Comparison of ENCODE assay signal across 22 mouse cellular contexts in genomic region chr7:114779056-114779660, GRCm38 (mm10). TPM values are rescaled to one million over a fixed set of nuclear protein-coding genes. Genes with fewer than 3 reads are reported as not detected.
A peak's percentile ranks its signal among the peaks of the same experiment; 100 is the strongest.
DNase-seq lines count a peak whose midpoint lies in the region; ATAC-seq and TF ChIP-seq lines count a peak whose summit lies in the region.
"Had no signal": no experiment of that assay in that cellular context is flagged by ENCODE, and none has a peak within 500 bp of the region (broad histone marks: within the 10 kb centered on the region; RNA-seq: fewer than 3 reads in every experiment).

No protein-coding gene starts in this region.

- no peak overlapping the region for H3K4me3 ChIP-seq in kidney, adult 2 months (ENCODE audit: insufficient read depth, low read depth, low read length)
- H3K4me3 ChIP-seq in embryonic facial prominence, embryonic 15.5 days (replicated peaks) = no peak overlapping the region
- H3K4me3 ChIP-seq: heart, embryonic 12.5 days; limb, embryonic 15.5 days; midbrain, embryonic 12.5 days had no signal

- DNase-seq in adrenal gland, adult (ENCODE audit: inconsistent age in 2 of 2, low spot score in 1 of 2) = peak; percentile 62 to 84
- no peak for DNase-seq in adrenal gland, postnatal 4 days (ENCODE audit: low spot score in 2 of 2)
- DNase-seq in kidney, adult 2 months = peak; percentile 10
- no peak for DNase-seq in kidney, adult 18-20 months
- peak; percentile 29 for DNase-seq in adrenal gland, postnatal 10 days
- DNase-seq in gastrocnemius, postnatal 14 days = no peak
- no peak for DNase-seq in urinary bladder, postnatal 25 days (ENCODE audit: low spot score)
- DNase-seq: cerebellum, adult 9-10 months; heart, postnatal 10 days; kidney, postnatal 10 days; left cerebral cortex, postnatal 4 days; lung, adult 18-20 months; lung, postnatal 10 days; right cerebral cortex, postnatal 14 days; spleen, adult 18-20 months had no signal

- no peaks in the 10 kb centered on the region for H3K36me3 ChIP-seq in kidney, adult 2 months (ENCODE audit: control insufficient read depth, insufficient read depth, low read length)
- no peaks in the 10 kb centered on the region for H3K36me3 ChIP-seq in embryonic facial prominence, embryonic 15.5 days
- H3K36me3 ChIP-seq: heart, embryonic 12.5 days; limb, embryonic 15.5 days; midbrain, embryonic 12.5 days had no signal

- H3K4me1 ChIP-seq in kidney, adult 2 months (ENCODE audit: control insufficient read depth, insufficient read depth, low read length) = peaks cover 12% of the 10 kb centered on the region; the same call in 1 of the 2 replicates
- H3K4me1 ChIP-seq in embryonic facial prominence, embryonic 15.5 days = no peaks in the 10 kb centered on the region
- H3K4me1 ChIP-seq: limb, embryonic 15.5 days; midbrain, embryonic 12.5 days had no signal

- no peak for TF ChIP-seq POLR2A in kidney, adult 2 months (IDR thresholded peaks at IDR 0.05; ENCODE audit: low read depth, low read length)

- intact Hi-C loops in gastrocnemius, postnatal 14 days (cut with DNase I; ENCODE audit: low total_unique reads) = no loop called here

- ATAC-seq in embryonic facial prominence, embryonic 15.5 days (ENCODE audit: insufficient number of reproducible peaks, low FRiP score, low TSS enrichment, low read depth) = no peak
- ATAC-seq: intestine, postnatal 0 days had no signal

- H3K4me2 ChIP-seq in embryonic facial prominence, embryonic 15.5 days (replicated peaks) = no peak overlapping the region
- H3K4me2 ChIP-seq: heart, embryonic 12.5 days; limb, embryonic 15.5 days; midbrain, embryonic 12.5 days had no signal

- TF ChIP-seq CTCF in kidney, adult 2 months (conservative IDR thresholded peaks at IDR 0.05; ENCODE audit: insufficient read depth, insufficient read length, low read depth, low read length) = no peak

- no peak overlapping the region for H3K27ac ChIP-seq in kidney, adult 2 months (ENCODE audit: insufficient read depth, low read depth, low read length)
- H3K27ac ChIP-seq in embryonic facial prominence, embryonic 15.5 days (replicated peaks) = peak overlapping the region; percentile 51; the same call in 1 of the 2 replicates
- H3K27ac ChIP-seq: limb, embryonic 15.5 days; midbrain, embryonic 12.5 days had no signal

- H3K9me3 ChIP-seq in embryonic facial prominence, embryonic 15.5 days (replicated peaks) = no peaks in the 10 kb centered on the region
- H3K9me3 ChIP-seq: heart, embryonic 12.5 days; limb, embryonic 15.5 days; midbrain, embryonic 12.5 days had no signal

- H3K9ac ChIP-seq in embryonic facial prominence, embryonic 15.5 days = no peak overlapping the region
- H3K9ac ChIP-seq: heart, embryonic 12.5 days; limb, embryonic 15.5 days; midbrain, embryonic 12.5 days had no signal

- H3K27me3 ChIP-seq in kidney, adult 2 months (replicated peaks; ENCODE audit: control insufficient read depth, insufficient read depth, low read length) = no peaks in the 10 kb centered on the region
- H3K27me3 ChIP-seq in embryonic facial prominence, embryonic 15.5 days = no peaks in the 10 kb centered on the region
- H3K27me3 ChIP-seq: heart, embryonic 12.5 days; limb, embryonic 15.5 days; midbrain, embryonic 12.5 days had no signal

- 56% methylated on average over 8 of the region's 8 CpGs for WGBS in kidney, adult 2 months
- WGBS in embryonic facial prominence, embryonic 15.5 days = 18% methylated on average over 8 of the region's 8 CpGs

RNA-seq across cellular contexts. Expression of gene Insc, which starts 35.7 kb away (rescaled TPM):
- 1 to 10 TPM; 2.8 to 7.3 TPM for total RNA-seq in adrenal gland, postnatal 4 days (2021)
- 5.9 and 6.0 TPM in 2 replicates for polyA plus RNA-seq in kidney, adult 2 months (2012; rRNA removed)
- 1 to 10 TPM; 3.7 to 8.1 TPM for total RNA-seq in adrenal gland, postnatal 10 days (2021)
- polyA plus RNA-seq in embryonic facial prominence, embryonic 15.5 days (2015; fragmentation: Nextera tagmentation; extraction: Ambion mirVana) = 13.6 and 14.7 TPM in 2 replicates
- 1 to 10 TPM; 1.0 to 3.4 TPM for total RNA-seq in gastrocnemius, postnatal 14 days (2021)
- total RNA-seq: common myeloid progenitor, adult 5-6 weeks; monocyte, adult 5-6 weeks had no signal

Comparison
In these comparisons a context has a peak if more than half of its experiments do, and no peak if none do; other contexts are left out.
1. DNase-seq: peak in adrenal gland, adult (2 of 2), kidney, adult 2 months (single experiment) and adrenal gland, postnatal 10 days (single experiment); none in adrenal gland, postnatal 4 days (0 of 2), kidney, adult 18-20 months (single experiment), gastrocnemius, postnatal 14 days (single experiment) and urinary bladder, postnatal 25 days (single experiment).